Mouse (Mus musculus): ENCODE results near the gene Lonp1. TPM values are rescaled to one million over a fixed set of nuclear protein-coding genes. Genes with fewer than 3 reads are reported as not detected.

The Lonp1 gene
- total and polyA plus RNA-seq, 2 experiments from 2014 or later = 39.7 to 67.0 TPM

DNA sequence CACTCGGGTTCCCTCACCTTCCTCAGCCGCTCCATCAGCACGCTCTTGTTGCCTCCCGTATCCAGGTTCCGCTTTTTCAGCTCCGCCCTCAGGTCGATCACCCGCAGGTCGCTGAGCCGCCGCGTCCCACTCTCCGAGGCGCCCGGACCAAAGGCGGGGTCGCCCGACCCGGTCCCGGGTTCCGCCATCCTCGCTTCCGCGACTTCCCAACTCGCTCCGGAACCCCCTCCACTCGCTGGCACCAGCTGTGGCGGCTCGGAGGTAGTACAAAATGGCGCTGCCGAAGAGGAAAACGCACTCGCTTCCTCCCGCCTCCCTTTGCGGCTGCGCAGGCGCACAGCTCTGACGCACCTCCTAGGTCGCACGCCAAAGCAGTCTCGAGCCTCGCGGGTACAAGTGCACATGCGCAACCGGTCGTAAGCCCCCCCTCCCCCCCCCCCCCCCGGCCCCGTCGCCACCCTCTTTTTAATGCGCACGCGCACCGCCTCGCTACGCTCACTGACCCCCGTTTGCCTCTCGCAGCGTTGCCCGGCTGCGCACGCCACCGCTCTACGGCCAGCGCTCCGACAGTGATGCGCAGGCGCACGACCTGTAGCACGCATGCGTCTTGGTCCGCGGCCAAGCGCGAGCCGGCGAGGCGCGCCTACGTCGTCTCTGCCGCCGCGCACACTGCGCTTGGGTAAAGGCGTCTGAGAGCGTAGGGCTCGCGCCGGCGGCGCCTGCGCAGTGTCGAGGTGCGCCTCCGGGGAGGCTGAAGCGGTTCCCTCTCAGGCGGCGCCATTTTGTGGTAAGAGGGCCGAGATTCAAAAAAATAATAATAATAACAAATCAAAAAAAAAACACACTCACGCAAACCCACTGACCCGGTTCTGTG is 42.2 kb downstream of the Lonp1 start, which contains the start of the genes Safb2 and Safb:
Gene Safb2 (minus strand): TSS at position 329 of the 874 bp plus-strand sequence.
Gene Safb (plus strand): TSS at position 569 of the 874 bp plus-strand sequence.
- H3K27ac ChIP-seq = peak within 1 kb of the TSS; percentile 98
- peaks cover 18% of the 10 kb centered on the region for H3K4me1 ChIP-seq (ENCODE audit: insufficient read depth, low read length)
- H3K9ac ChIP-seq (replicated peaks; ENCODE audit: low read length) = peak within 1 kb of the TSS; percentile 93
- under 1% methylated on average over 89 of the region's 101 CpGs for WGBS
- no peaks in the 10 kb centered on the region for H3K9me3 ChIP-seq (ENCODE audit: low read length)
- peak; percentile 100 for DNase-seq (ENCODE audit: low spot score)
- peak within 1 kb of the TSS; percentile 77 for H3K4me2 ChIP-seq (ENCODE audit: low read depth, low read length)
- peak; percentile 43 for TF ChIP-seq CTCF (IDR thresholded peaks at IDR 0.05; ENCODE audit: low read depth)
- peak; percentile 95 for ATAC-seq
- peak within 1 kb of the TSS; percentile 91 for H3K4me3 ChIP-seq (ENCODE audit: low read length)
- no peaks in the 10 kb centered on the region for H3K27me3 ChIP-seq (ENCODE audit: insufficient read depth, low read length)
- H3K36me3 ChIP-seq (ENCODE audit: insufficient read depth, low read length) = peaks cover 25% of the 10 kb centered on the region

DNA sequence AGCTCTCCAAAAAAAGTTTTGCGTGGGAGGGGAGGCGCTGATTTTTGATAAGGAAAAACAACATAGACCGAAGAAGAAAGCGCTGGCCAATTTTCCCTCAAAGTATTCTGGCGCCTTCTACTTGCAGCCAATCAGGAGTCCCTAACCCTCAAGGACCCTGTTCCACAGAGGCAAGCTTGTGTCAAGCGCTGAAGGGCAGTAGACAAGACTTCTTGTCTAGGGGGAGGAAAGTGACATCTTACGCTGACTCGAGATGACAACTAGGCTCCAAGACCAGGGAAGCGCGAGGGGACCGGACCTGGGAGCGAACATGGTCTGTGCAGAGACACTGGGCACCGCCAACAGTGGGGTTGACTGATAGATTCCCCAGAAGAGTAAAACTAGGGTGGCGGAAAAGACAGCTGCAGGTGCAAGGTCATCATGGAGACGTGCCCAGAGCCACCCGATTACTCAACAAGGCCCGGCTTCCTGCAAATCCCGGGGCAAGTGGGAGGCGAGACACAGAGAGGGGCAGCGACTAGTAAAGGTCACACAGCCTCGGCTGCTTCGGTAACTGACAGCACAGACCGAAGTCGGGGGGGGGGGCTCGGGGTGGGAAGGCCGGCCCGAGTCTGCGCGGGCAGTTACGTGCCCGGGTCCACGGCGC is 43.0 kb downstream of the Lonp1 start:
- H3K4me1 ChIP-seq (ENCODE audit: insufficient read depth, low read length) = peaks cover 18% of the 10 kb centered on the region
- H3K9ac ChIP-seq (replicated peaks; ENCODE audit: low read length) = peak overlapping the region; percentile 81
- H3K4me3 ChIP-seq (ENCODE audit: low read length) = peak overlapping the region; percentile 74
- peak overlapping the region; percentile 65 for H3K4me2 ChIP-seq (ENCODE audit: low read depth, low read length)
- H3K27ac ChIP-seq = peak overlapping the region; percentile 98
- no peaks in the 10 kb centered on the region for H3K27me3 ChIP-seq (ENCODE audit: insufficient read depth, low read length)
- DNase-seq (ENCODE audit: low spot score) = peak; percentile 52
- no peak for TF ChIP-seq CTCF (IDR thresholded peaks at IDR 0.05; ENCODE audit: low read depth)
- no peaks in the 10 kb centered on the region for H3K9me3 ChIP-seq (ENCODE audit: low read length)
- WGBS = 3% methylated on average over 31 of the region's 33 CpGs
- ATAC-seq = no peak; the same call in 1 of the 2 replicates
- H3K36me3 ChIP-seq (ENCODE audit: insufficient read depth, low read length) = peaks cover 21% of the 10 kb centered on the region

GRCm38 (mm10) chr17:56583071-56583470 is 43.6 kb downstream of the Lonp1 start:
- Histone ChIP-seq H3K4me1 (ENCODE audit: insufficient read depth, low read length) (peaks cover 18% of the 10 kb centered on the region), H3K27me3 (ENCODE audit: insufficient read depth, low read length) (no peaks in the 10 kb centered on the region), H3K9me3 (ENCODE audit: low read length) (no peaks in the 10 kb centered on the region), H3K27ac (no peak overlapping the region), H3K4me3 (ENCODE audit: low read length) (peak overlapping the region; percentile 74), H3K4me2 (ENCODE audit: low read depth, low read length) (peak overlapping the region; percentile 65), H3K9ac (replicated peaks; ENCODE audit: low read length) (peak overlapping the region; percentile 81; the same call in 1 of the 2 replicates), H3K36me3 (ENCODE audit: insufficient read depth, low read length) (peaks cover 21% of the 10 kb centered on the region)
- ATAC-seq (no peak), DNase-seq (ENCODE audit: low spot score) (no peak)
- WGBS = 59% methylated on average over 1 of the region's 1 CpGs
- TF ChIP-seq CTCF (IDR thresholded peaks at IDR 0.05; ENCODE audit: low read depth) = no peak

GRCm38 (mm10) chr17:56572939-56573338 is 53.7 kb downstream of the Lonp1 start:
- Histone ChIP-seq H3K4me3 (ENCODE audit: low read length) (no peak overlapping the region), H3K9me3 (ENCODE audit: low read length) (no peaks in the 10 kb centered on the region), H3K4me2 (ENCODE audit: low read depth, low read length) (no peak overlapping the region), H3K9ac (replicated peaks; ENCODE audit: low read length) (no peak overlapping the region), H3K27ac (no peak overlapping the region), H3K4me1 (ENCODE audit: insufficient read depth, low read length) (no peaks in the 10 kb centered on the region), H3K27me3 (ENCODE audit: insufficient read depth, low read length) (no peaks in the 10 kb centered on the region), H3K36me3 (ENCODE audit: insufficient read depth, low read length) (peaks cover 76% of the 10 kb centered on the region)
- TF ChIP-seq CTCF (IDR thresholded peaks at IDR 0.05; ENCODE audit: low read depth) = no peak
- WGBS = 82% methylated on average over 3 of the region's 3 CpGs
- DNase-seq (ENCODE audit: low spot score) = no peak
- ATAC-seq = no peak

DNA sequence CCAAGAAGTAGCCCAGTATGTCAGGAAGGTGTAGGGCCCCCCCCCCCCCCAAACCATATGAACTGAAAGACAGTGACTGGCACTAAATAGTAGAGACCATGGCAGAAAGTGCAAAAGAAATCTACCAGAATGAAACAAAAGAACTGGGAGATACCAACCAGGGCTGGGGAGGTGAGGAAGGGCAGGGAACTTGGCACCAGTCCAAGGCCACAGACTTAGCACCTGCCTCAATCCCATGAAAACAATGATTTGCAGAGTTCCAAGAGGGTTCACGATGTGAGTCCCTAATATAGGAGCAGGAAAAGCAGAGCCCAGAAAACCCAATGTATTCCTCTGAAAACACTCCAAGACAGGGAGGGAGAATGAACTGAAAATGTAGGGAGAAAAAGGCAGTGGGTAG is 54.5 kb downstream of the Lonp1 start:
- Histone ChIP-seq H3K4me2 (ENCODE audit: low read depth, low read length) (no peak overlapping the region), H3K36me3 (ENCODE audit: insufficient read depth, low read length) (peaks cover 76% of the 10 kb centered on the region), H3K4me3 (ENCODE audit: low read length) (no peak overlapping the region), H3K9me3 (ENCODE audit: low read length) (no peaks in the 10 kb centered on the region), H3K27me3 (ENCODE audit: insufficient read depth, low read length) (no peaks in the 10 kb centered on the region), H3K4me1 (ENCODE audit: insufficient read depth, low read length) (no peaks in the 10 kb centered on the region), H3K9ac (replicated peaks; ENCODE audit: low read length) (0 out of 2 replicates have a peak overlapping the region, but pooled peaks have one; percentile 5), H3K27ac (no peak overlapping the region)
- ATAC-seq (no peak), DNase-seq (ENCODE audit: low spot score) (no peak)
- TF ChIP-seq CTCF (IDR thresholded peaks at IDR 0.05; ENCODE audit: low read depth) = no peak
- 30% methylated on average over 1 of the region's 1 CpGs for WGBS

- WGBS = 90% methylated on average over 4 of the region's 4 CpGs
- peak; percentile 19 for TF ChIP-seq CTCF (IDR thresholded peaks at IDR 0.05; ENCODE audit: low read depth)
- H3K9me3 ChIP-seq (ENCODE audit: low read length) = no peaks in the 10 kb centered on the region
These were observed 56.4 kb downstream of the Lonp1 start for GRCm38 (mm10) chr17:56570287-56570686.

More at GRCm38 (mm10) chr17:56570287-56570686, 56.4 kb downstream of the Lonp1 start:
- H3K36me3 ChIP-seq (ENCODE audit: insufficient read depth, low read length) = peaks cover 84% of the 10 kb centered on the region
- H3K4me1 ChIP-seq (ENCODE audit: insufficient read depth, low read length) = no peaks in the 10 kb centered on the region
- no peak overlapping the region for H3K4me3 ChIP-seq (ENCODE audit: low read length)
- H3K9ac ChIP-seq (replicated peaks; ENCODE audit: low read length) = no peak overlapping the region
- DNase-seq (ENCODE audit: low spot score) (no peak), ATAC-seq (no peak)
- H3K4me2 ChIP-seq (ENCODE audit: low read depth, low read length) = no peak overlapping the region
- H3K27ac ChIP-seq = no peak overlapping the region
- no peaks in the 10 kb centered on the region for H3K27me3 ChIP-seq (ENCODE audit: insufficient read depth, low read length)

Measured in hindbrain, postnatal 0 days (tissue).